Mouse (Mus musculus): ENCODE measurements around the gene Igsf3.

DNA sequence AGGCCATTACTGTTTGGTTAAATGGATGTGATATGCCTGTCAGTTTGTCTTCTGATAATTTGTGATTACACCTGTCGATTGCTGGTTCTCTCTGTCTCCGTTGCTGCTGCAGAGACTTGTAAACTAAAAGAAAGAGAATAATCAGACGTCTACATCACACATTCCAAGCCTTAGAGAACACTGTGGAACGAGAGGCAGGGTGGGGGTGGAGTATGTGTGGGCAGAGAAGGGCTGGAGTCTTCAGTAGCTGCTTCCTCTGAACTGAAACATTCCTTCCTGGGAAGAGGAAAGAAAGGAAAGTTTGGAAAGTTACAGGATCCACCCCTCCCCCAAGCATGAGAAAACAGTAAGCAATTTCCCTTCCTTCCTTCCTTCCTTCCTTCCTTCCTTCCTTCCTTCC lies 95.0 kb downstream of the Igsf3 start:
- no peak for TF ChIP-seq BHLHE40 (IDR thresholded peaks at IDR 0.05; ENCODE audit: low read depth, low read length)
- TF ChIP-seq CTCF (conservative IDR thresholded peaks at IDR 0.05 in 1 of 2, IDR thresholded peaks at IDR 0.05 in 1 of 2; ENCODE audit: low read depth in 2 of 2, low read length in 2 of 2) = no peak
